Mouse (Mus musculus): ENCODE measurements at regions not wholly inside any gene's neighbourhood (a gene's known extent, or its start where the extent isn't known, plus 50 kb on each side); places are given as distances from the start of the nearest gene placed in this dataset.

DNA sequence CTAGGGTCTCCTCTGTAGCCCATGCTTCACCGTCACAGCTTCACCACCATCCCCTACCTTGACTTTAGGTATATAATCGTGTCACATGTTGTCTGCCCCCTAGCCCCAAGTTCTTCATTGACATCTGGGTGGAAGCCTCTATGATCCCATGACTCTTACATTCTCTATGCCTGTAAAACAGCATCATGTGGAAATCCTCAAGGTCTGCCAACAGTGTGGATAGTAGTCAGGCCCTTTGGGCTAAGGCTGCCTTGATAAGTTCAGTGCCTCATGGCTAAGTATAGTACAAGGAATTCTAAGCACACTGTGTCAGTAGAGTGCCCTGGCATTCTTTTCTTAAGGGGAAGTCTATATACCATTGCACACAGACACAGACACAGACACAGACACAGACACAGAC is 496.2 kb downstream of the Tbc1d22a start:
- no peak for TF ChIP-seq CTCF (IDR thresholded peaks at IDR 0.05; ENCODE audit: insufficient read depth, low read depth, low read length)
- no peak for TF ChIP-seq POLR2A (IDR thresholded peaks at IDR 0.05; ENCODE audit: insufficient read depth, low read depth, low read length)
